Mouse (Mus musculus) heart, adult 18-20 months (tissue): Measurements from ENCODE around the gene Ncbp3. TPM values are rescaled to one million over a fixed set of nuclear protein-coding genes. Genes with fewer than 3 reads are reported as not detected.

Experiments used
- DNase-seq, 2 experiments: peaks; one replicate each; pipeline ENCODE4 v3.0.0; 2021 to 2022; ENCODE audit warnings: mixed read lengths in 1 of 2
- total RNA-seq, 2 experiments: library from RNA; stranded (reverse); gene quantifications; 2 replicates each; pipeline ENCODE4 v1.2.3; 2021

Gene Ncbp3
- total RNA-seq, 2 experiments from 2014 or later, result 5.6 to 6.2 TPM

- DNase-seq, result peak in 1 of 2 experiments; percentile 23
These were observed 37.8 kb downstream of the Ncbp3 start for GRCm38 (mm10) chr11:73085391-73085790.

- no peak for DNase-seq
These were observed 40.3 kb downstream of the Ncbp3 start for GRCm38 (mm10) chr11:73087700-73088480.

- no peak for DNase-seq
These were observed 42.7 kb downstream of the Ncbp3 start, which contains the start of gene Itgae for GRCm38 (mm10) chr11:73090283-73090682. Itgae (plus strand) TSS chr11:73090583.

- DNase-seq, result no peak
These were observed 43.2 kb downstream of the Ncbp3 start for GRCm38 (mm10) chr11:73090826-73091225.

- DNase-seq, result no peak
These were observed 44.5 kb downstream of the Ncbp3 start for GRCm38 (mm10) chr11:73092057-73092456.

GRCm38 (mm10) chr11:73092877-73093276, 45.3 kb downstream of the Ncbp3 start:
- peak in 1 of 2 experiments; percentile 11 for DNase-seq

- DNase-seq, result no peak
These were observed 46.8 kb downstream of the Ncbp3 start for GRCm38 (mm10) chr11:73094231-73094995.

GRCm38 (mm10) chr11:73098860-73099259, 51.3 kb downstream of the Ncbp3 start:
- DNase-seq, result no peak

GRCm38 (mm10) chr11:73099976-73100750, 52.6 kb downstream of the Ncbp3 start:
- DNase-seq, result no peak

- no peak for DNase-seq
These were observed 53.7 kb downstream of the Ncbp3 start for GRCm38 (mm10) chr11:73101308-73101707.

- DNase-seq, result no peak
These were observed 57.7 kb downstream of the Ncbp3 start for GRCm38 (mm10) chr11:73105246-73105645.

GRCm38 (mm10) chr11:73107358-73107757, 59.8 kb downstream of the Ncbp3 start:
- peak; percentile 19 to 50 for DNase-seq

GRCm38 (mm10) chr11:73108195-73108897, 60.8 kb downstream of the Ncbp3 start:
- DNase-seq, result no peak

GRCm38 (mm10) chr11:73108898-73109625, 61.5 kb downstream of the Ncbp3 start:
- peak; percentile 18 to 21 for DNase-seq

GRCm38 (mm10) chr11:73109941-73110340, 62.4 kb downstream of the Ncbp3 start:
- DNase-seq, result no peak

- DNase-seq, result no peak
These were observed 63.8 kb downstream of the Ncbp3 start for GRCm38 (mm10) chr11:73111414-73111813.

GRCm38 (mm10) chr11:73126495-73126894, 78.9 kb downstream of the Ncbp3 start:
- DNase-seq, result no peak

GRCm38 (mm10) chr11:73131020-73131419, 83.4 kb downstream of the Ncbp3 start:
- DNase-seq, result no peak

GRCm38 (mm10) chr11:73132999-73133398, 85.4 kb downstream of the Ncbp3 start:
- DNase-seq, result no peak

GRCm38 (mm10) chr11:73134222-73134621, 86.6 kb downstream of the Ncbp3 start:
- no peak for DNase-seq

GRCm38 (mm10) chr11:73136587-73136986, 89.0 kb downstream of the Ncbp3 start:
- no peak for DNase-seq
